Mouse (Mus musculus) monocyte, adult 5-6 weeks (primary cell): Measurements from ENCODE around the gene Ecsit. TPM values are rescaled to one million over a fixed set of nuclear protein-coding genes. Genes with fewer than 3 reads are reported as not detected.
"Not testable (repeated sequence)": the region's sequence is repeated elsewhere in the genome, so short reads cannot be mapped to it uniquely, and the experiment has no call there.

Experiments used
- ATAC-seq: fragments of 153-309, 156-312 bp; replicated peaks from 2 replicates; pipeline ENCODE4 v1.8.0; 2017; ENCODE audit warnings: mild to moderate bottlenecking; ENCODE audit not compliant: low TSS enrichment, insufficient number of reproducible peaks, severe bottlenecking, poor library complexity, low FRiP score
- total RNA-seq: library from RNA; stranded (forward); fragments of 200-1000, 200-491, 200-594 nt; gene quantifications from 3 replicates; pipeline ENCODE4 v1.2.3, GENCODE M21; 2017

Gene Ecsit
- total RNA-seq, 1 experiment from 2014 or later: 7.4 TPM

DNA sequence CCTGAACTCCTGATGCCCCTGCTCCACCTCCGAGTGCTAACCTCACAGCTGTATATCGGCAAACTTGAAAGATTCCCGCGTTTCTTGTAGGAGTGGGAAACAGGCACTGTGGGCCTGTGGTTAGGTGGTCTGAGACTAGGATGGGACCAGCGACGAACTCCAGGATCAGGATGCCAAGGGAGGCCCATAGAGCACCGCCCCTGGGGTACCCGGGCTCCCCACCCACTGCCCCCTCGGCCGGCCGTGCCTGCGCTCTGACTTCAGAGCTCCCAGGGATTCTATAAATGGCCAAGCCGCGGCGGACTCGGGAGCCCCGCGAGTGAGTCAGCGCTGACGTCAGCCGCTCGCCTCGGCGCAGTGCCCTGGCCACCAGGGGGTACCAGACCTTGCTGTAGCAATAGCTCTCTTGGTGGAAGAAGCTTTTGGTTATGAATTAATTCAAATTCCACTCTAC, 10.6 kb upstream of the Ecsit start:
- ATAC-seq: peak; percentile 92

DNA sequence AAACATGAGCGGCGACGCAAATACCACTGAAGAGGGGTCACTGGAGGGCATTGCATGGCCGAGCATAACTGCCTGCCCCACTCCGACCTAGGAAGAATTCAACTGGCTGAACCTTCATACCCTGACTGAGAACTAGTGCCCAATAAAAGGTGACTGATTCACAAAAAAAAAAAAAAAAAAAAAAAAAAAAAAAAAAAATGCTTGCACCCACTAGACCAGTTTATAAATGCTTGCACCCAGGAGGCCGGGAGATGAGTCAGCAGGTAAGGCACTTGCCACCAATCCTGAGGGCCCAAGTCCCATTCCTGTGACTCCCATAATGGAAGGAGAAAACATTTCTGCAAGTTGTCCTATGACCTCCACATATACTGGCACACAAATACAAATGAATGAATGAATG, 7.5 kb upstream of the Ecsit start:
- no peak for ATAC-seq

DNA sequence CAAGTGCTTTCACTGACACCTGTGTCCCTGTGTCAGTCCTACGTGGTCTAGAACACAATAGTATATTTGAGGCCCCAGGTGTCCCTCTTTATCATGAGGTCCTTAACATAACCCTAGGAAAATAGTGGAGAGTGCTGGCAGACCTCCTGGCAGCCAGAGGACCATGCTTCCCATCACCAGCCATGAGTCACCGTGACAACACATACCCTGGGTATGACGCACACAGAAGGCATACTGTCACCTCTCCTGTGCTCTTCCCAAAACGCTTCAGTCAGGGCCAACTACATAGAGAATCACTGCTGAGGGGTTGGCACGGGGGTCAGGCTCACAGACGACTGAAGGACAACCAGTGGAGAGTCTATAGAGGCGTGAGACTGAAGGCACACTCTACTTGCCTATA, 4.7 kb upstream of the Ecsit start:
- no peak for ATAC-seq

DNA sequence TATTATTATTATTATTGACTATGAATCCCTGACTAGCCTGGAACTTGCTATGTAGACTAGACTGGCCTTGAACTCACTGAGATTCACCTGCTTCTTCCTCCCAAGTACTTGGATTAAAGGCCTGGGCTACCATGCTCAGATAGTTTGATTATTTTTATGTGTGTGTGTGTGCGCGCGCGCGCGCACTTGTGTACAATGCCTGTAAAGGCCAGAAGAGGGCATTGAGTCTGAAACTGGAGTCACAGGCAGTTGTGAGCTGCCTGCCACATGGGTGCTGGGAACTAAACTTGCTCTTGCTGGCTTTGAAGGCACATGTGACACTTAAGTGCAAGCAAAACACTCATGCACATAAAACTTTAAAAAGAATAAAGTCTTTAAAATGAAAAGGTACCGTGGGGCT, 4.0 kb upstream of the Ecsit start:
- ATAC-seq: no peak

DNA sequence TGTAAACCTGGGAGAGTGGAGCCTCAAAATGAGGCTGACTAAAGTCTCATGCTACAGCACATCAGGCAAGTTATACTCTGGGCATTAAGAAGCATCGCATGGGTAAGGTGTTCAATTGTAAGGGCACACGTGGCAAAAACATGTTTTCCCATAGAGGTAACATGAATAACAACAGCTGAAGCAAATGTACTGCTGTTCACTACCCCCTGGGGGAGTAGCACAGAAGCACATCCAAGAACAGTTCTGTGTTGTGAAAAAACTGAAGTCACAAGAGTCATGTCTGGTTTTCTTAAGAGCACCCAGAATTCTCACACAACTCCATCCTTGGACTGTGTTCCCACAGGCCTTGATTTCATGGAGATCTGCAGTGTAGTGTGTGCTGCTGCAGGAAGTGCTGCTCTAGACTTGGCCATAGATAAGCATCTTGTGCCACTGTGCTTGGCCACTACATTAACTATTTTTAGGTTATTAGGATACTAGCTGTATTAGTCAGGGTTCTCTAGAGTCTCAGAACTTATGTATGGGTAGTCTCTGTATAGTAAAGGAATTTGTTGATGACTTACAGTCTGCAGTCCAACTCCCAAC, 1.9 kb upstream of the Ecsit start:
- no peak for ATAC-seq

- no peak for ATAC-seq
Measured at GRCm38 (mm10) chr9:22086012-22086411, 774 bp upstream of the Ecsit start.

DNA sequence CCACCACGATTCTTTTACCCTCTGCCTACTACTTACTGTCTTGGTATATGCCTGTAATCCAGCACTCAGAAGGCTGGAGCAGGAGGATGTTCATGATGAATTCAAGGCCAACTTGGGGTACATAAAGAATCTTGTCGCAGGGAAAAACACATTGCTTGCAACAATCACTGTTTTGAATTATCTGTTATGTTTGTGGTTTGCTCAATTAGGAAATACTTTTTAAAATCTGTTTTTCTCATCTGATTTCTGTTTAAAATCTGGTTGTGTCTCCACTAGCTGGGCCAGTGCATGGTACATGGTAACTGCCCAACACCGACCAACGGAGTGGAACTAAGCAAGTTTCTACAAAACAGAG, 594 bp downstream of the Ecsit start:
- no peak for ATAC-seq

DNA sequence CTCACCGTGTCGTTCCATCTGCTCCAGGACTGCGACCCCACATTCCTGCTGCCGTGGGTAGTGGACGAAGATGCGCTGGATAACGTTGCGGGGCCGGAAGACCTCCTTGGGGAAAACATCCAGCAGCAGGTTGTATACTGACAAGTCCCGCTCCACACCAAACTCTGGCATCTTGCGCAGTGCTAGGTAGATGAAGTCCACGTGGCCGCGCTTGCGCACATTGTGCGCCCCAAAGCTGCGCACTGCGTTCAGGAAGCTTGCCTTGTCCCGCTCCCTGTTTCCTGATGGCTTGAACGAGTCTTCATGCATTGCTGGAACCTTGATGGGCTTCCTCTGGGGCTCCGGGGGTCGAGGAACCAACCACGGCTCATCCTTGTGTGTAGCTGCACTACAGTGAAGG, 9.0 kb downstream of the Ecsit start:
- no peak for ATAC-seq

- not testable (repeated sequence) for ATAC-seq
Measured at GRCm38 (mm10) chr9:22075778-22076177, 9.5 kb downstream of the Ecsit start.

DNA sequence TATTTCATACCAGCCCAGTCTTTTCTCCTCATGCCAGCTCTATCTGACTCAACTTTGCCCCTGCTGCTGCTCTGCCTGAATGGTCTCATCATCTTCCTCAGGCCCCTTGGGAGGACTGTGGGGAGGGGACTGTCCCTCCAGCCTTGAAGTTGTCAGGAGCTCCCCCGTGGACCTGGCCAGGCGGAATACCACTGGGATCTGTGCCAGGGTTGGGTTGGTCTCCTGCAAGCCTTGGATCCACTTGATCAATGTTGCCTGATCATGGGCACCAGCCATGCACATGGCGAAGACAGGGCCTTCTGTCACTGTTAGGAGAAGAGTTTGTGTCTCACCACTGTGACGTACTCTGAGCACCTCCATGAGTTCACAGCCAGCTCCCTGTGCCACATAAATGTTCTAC, 13.0 kb downstream of the Ecsit start:
- ATAC-seq: no peak

GRCm38 (mm10) chr9:22070791-22071573, 14.3 kb downstream of the Ecsit start, which contains the start of the genes Gm49318 and Zfp653:
Gene Gm49318 (minus strand): TSS chr9:22071259.
Gene Zfp653 (minus strand): TSS chr9:22071376.
- peak; percentile 84 for ATAC-seq

- ATAC-seq: no peak
Measured at GRCm38 (mm10) chr9:22069881-22070553, 15.2 kb downstream of the Ecsit start.

GRCm38 (mm10) chr9:22067195-22067594, 18.0 kb downstream of the Ecsit start:
- no peak for ATAC-seq

- ATAC-seq: no peak
Measured at GRCm38 (mm10) chr9:22066433-22066832, 18.8 kb downstream of the Ecsit start.

- ATAC-seq: no peak
Measured at GRCm38 (mm10) chr9:22065642-22066041, 19.6 kb downstream of the Ecsit start.

GRCm38 (mm10) chr9:22064341-22064740, 20.9 kb downstream of the Ecsit start:
- no peak for ATAC-seq

GRCm38 (mm10) chr9:22061339-22061738, 23.9 kb downstream of the Ecsit start:
- ATAC-seq: no peak

- no peak for ATAC-seq
Measured at GRCm38 (mm10) chr9:22058011-22058424, 27.2 kb downstream of the Ecsit start.

DNA sequence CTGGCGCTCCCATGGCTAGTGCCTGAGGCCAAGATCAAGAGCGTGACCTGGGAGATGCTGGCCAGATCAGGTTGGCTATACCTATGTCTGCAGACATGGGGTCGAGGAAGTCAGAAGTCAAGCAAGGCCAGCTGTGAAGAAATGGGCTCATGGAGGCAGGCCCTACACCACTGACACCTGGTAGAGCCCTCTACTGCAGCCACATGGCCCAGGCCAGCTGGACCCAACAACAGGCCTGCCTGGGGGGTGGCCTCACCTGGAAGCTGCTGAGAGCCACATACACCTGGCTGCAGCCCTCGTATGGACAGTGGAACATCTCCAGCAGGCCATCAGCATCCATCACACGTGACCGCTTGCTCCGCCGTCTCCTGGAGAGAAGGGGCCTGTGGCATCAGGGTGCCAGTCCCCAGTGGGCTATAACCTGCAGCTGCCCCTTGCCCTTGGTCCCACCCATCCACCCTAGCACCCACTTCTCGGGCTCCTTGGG, 28.2 kb downstream of the Ecsit start:
- ATAC-seq: no peak
